Mouse (Mus musculus): ENCODE measurements around the gene Ryr2. TPM values are rescaled to one million over a fixed set of nuclear protein-coding genes. Genes with fewer than 3 reads are reported as not detected.

The Ryr2 gene
- polyA plus RNA-seq, 1 experiment from 2014 or later, result 0.25 TPM

DNA sequence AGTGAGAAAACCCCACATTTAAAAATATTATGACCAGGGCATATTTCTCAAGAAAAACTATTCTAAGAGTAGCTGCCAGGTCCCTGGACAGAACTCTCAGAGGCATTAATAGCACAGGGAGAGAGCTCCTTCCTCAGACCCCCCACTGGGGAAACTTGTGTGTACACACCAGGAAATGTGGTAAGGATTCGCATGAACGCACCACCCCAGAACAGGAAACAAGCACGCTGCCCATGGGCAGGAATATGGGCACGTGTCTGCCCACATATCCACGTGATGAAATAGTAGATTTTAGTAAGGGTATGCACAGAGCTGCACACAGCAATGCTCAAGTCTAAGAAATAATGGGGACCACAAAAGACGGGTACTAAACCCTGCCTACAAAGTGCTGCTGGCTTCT lies 72.8 kb downstream of the Ryr2 start:
- Histone ChIP-seq H3K4me2 (no peak overlapping the region), H3K9ac (ENCODE audit: low read length) (no peak overlapping the region), H3K36me3 (ENCODE audit: control insufficient read depth, insufficient read depth, low read length) (no peaks in the 10 kb centered on the region), H3K27me3 (ENCODE audit: control insufficient read depth, insufficient read depth, low read length) (no peaks in the 10 kb centered on the region), H3K4me1 (ENCODE audit: control insufficient read depth, insufficient read depth, low read length) (no peaks in the 10 kb centered on the region), H3K4me3 (ENCODE audit: low read depth, low read length) (no peak overlapping the region), H3K27ac (ENCODE audit: low read depth, low read length) (no peak overlapping the region), H3K9me3 (ENCODE audit: control insufficient read depth, low read length) (no peaks in the 10 kb centered on the region)
- WGBS, result 70% methylated on average over 6 of the region's 6 CpGs
- DNase-seq (ENCODE audit: low spot score, missing footprints) (no peak), ATAC-seq (ENCODE audit: low FRiP score) (no peak)

DNA sequence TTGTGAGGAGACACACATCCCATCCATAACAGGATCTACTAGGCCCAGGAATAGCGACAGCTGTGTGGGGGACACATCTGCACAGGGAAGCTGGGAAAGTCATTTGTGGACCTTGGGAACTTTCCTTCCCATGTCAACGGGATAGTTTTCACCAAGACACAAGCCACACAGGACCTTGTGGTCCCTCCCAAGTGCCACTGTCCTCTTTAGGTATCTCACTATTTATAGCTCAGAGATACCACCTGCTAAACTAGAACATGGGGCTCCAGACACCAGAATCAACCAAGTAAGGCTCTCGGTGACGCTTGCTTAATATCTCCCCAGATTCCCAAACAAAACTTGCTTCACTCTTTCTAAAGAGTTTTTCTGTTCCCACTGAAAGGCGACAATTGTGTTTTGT lies 73.5 kb downstream of the Ryr2 start:
- H3K9me3 ChIP-seq (ENCODE audit: control insufficient read depth, low read length), result no peaks in the 10 kb centered on the region
- 87% methylated on average over 5 of the region's 5 CpGs for WGBS
- H3K4me1 ChIP-seq (ENCODE audit: control insufficient read depth, insufficient read depth, low read length), result no peaks in the 10 kb centered on the region
- H3K4me2 ChIP-seq, result no peak overlapping the region
- H3K27ac ChIP-seq (ENCODE audit: low read depth, low read length), result no peak overlapping the region
- ATAC-seq (ENCODE audit: low FRiP score) (no peak), DNase-seq (ENCODE audit: low spot score, missing footprints) (no peak)
- no peaks in the 10 kb centered on the region for H3K36me3 ChIP-seq (ENCODE audit: control insufficient read depth, insufficient read depth, low read length)
- H3K9ac ChIP-seq (ENCODE audit: low read length), result no peak overlapping the region
- no peaks in the 10 kb centered on the region for H3K27me3 ChIP-seq (ENCODE audit: control insufficient read depth, insufficient read depth, low read length)
- no peak overlapping the region for H3K4me3 ChIP-seq (ENCODE audit: low read depth, low read length)

DNA sequence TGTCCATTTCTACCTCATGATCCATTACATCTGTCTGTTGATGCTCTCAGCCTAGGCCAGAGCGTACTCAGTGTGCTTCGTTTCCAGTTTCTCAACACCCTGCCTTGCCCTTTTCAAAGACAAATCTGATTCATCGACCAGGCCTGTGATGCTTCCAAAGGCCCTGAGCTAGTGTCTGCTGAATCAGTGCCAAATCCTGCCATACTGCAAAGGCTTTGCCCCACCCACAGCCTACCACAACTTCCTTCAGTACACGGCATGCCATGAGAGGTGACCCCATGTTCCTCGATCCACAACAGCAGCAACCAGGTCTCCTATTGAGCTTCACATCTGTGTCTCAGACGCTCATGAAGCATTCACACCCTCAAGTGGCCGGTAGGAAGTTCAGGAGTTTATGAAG lies 76.9 kb downstream of the Ryr2 start:
- DNase-seq (ENCODE audit: low spot score, missing footprints) (no peak), ATAC-seq (ENCODE audit: low FRiP score) (no peak)
- no peaks in the 10 kb centered on the region for H3K4me1 ChIP-seq (ENCODE audit: control insufficient read depth, insufficient read depth, low read length)
- no peaks in the 10 kb centered on the region for H3K27me3 ChIP-seq (ENCODE audit: control insufficient read depth, insufficient read depth, low read length)
- H3K27ac ChIP-seq (ENCODE audit: low read depth, low read length), result no peak overlapping the region
- H3K36me3 ChIP-seq (ENCODE audit: control insufficient read depth, insufficient read depth, low read length), result no peaks in the 10 kb centered on the region
- WGBS, result 91% methylated on average over 7 of the region's 7 CpGs
- no peaks in the 10 kb centered on the region for H3K9me3 ChIP-seq (ENCODE audit: control insufficient read depth, low read length)
- H3K4me2 ChIP-seq, result no peak overlapping the region
- H3K9ac ChIP-seq (ENCODE audit: low read length), result no peak overlapping the region
- no peak overlapping the region for H3K4me3 ChIP-seq (ENCODE audit: low read depth, low read length)

DNA sequence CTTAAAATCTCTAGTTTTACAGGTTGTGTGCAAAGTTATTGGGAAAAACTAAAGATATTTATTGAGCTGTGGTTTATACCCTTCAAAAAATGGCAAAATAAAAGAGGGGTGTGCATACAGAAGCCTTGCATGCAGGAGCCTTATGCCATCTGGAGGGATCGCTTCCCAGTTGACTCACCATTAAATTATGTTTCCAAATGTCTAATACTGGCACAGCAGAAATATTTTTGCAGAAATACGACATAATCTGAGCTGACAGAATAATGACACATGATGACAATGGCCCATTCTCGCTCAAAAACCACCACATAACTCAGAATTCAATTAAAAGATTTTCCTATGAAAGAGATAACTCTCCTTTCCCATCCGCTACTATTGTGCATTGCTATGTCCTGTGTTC lies 77.4 kb downstream of the Ryr2 start:
- ATAC-seq (ENCODE audit: low FRiP score), result no peak
- Histone ChIP-seq H3K36me3 (ENCODE audit: control insufficient read depth, insufficient read depth, low read length) (no peaks in the 10 kb centered on the region), H3K27me3 (ENCODE audit: control insufficient read depth, insufficient read depth, low read length) (no peaks in the 10 kb centered on the region), H3K4me2 (no peak overlapping the region), H3K9me3 (ENCODE audit: control insufficient read depth, low read length) (no peaks in the 10 kb centered on the region), H3K4me1 (ENCODE audit: control insufficient read depth, insufficient read depth, low read length) (no peaks in the 10 kb centered on the region), H3K9ac (ENCODE audit: low read length) (no peak overlapping the region), H3K27ac (ENCODE audit: low read depth, low read length) (no peak overlapping the region), H3K4me3 (ENCODE audit: low read depth, low read length) (no peak overlapping the region)
- no peak for DNase-seq (ENCODE audit: low spot score, missing footprints)
- 92% methylated on average over 4 of the region's 4 CpGs for WGBS

DNA sequence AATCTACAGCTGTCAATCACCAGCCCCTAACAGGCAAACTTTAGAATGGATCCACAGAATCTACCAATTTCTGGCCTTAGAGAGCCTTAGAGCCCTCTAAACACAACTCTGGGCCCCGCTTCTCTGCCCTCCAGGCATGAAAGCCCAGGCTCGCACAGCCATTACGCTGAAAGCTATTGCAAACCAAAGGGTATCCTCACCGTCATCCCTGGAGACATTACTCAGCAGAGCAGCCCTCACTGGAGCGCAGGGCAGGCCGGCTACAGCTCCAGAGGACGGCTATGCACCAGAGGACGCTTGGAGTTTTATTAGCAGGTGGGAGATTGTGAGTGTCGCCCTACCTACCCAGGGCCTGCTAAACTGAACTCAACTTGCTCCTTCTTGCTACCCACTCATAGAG lies 88.7 kb downstream of the Ryr2 start:
- Histone ChIP-seq H3K27ac (ENCODE audit: low read depth, low read length) (no peak overlapping the region), H3K4me3 (ENCODE audit: low read depth, low read length) (no peak overlapping the region), H3K9ac (ENCODE audit: low read length) (no peak overlapping the region), H3K9me3 (ENCODE audit: control insufficient read depth, low read length) (no peaks in the 10 kb centered on the region), H3K4me1 (ENCODE audit: control insufficient read depth, insufficient read depth, low read length) (no peaks in the 10 kb centered on the region), H3K36me3 (ENCODE audit: control insufficient read depth, insufficient read depth, low read length) (no peaks in the 10 kb centered on the region), H3K27me3 (ENCODE audit: control insufficient read depth, insufficient read depth, low read length) (no peaks in the 10 kb centered on the region), H3K4me2 (no peak overlapping the region)
- DNase-seq (ENCODE audit: low spot score, missing footprints) (no peak), ATAC-seq (ENCODE audit: low FRiP score) (no peak)
- WGBS, result 77% methylated on average over 9 of the region's 9 CpGs

DNA sequence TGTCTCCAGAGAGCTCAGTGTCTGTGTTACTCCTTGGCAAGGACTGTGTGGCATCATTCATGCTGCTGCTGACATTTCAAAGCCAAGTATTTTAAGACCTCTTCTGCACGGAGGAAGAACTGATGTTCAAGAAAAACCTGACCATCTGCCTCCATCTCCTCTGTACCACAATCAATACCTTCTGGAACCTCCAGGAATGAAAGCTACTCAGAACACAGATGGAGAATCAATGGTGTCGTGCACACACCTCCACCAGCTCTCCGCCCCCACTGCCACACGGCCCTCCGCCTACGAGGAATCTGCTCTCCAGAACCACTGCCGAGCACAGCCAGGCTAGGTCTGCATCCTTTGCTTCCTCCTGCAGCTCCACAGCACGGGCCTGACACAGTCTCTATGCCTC lies 92.8 kb downstream of the Ryr2 start:
- Histone ChIP-seq H3K4me2 (no peak overlapping the region), H3K27ac (ENCODE audit: low read depth, low read length) (no peak overlapping the region), H3K9ac (ENCODE audit: low read length) (no peak overlapping the region), H3K4me1 (ENCODE audit: control insufficient read depth, insufficient read depth, low read length) (no peaks in the 10 kb centered on the region), H3K36me3 (ENCODE audit: control insufficient read depth, insufficient read depth, low read length) (no peaks in the 10 kb centered on the region), H3K9me3 (ENCODE audit: control insufficient read depth, low read length) (no peaks in the 10 kb centered on the region), H3K27me3 (ENCODE audit: control insufficient read depth, insufficient read depth, low read length) (no peaks in the 10 kb centered on the region), H3K4me3 (ENCODE audit: low read depth, low read length) (no peak overlapping the region)
- WGBS, result 89% methylated on average over 8 of the region's 8 CpGs
- no peak for ATAC-seq (ENCODE audit: low FRiP score)
- DNase-seq (ENCODE audit: low spot score, missing footprints), result no peak

DNA sequence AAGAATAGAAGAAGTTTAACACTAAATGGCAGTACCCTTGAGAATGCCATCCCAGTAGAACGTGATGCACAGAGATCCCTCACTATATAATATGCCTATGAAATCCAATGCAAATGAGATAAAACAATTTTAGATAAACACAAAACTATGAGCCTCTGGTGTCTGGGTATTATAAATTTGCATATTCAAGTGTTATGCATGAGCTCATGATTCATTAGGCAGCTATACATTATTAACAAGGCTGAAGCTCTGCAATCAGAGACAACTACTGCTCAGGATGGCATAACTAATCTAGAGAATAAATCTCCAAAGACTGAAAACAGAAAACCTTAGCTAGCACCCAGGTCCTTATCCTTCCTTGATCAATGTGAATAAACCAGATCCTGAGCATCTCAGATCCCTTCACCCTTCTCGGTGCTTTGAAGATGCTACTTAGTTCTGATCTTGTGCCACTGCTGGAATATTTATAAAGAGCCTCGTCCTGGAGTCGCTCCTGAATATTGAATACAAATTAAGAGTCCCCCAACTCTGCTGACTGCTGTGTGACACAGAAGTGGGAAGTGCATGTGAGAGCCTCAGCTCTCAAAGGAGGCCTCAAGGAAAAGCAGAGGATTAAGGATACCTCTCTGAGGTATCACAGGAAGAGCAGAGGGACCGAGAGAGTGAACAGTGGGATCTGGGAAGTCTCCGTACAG lies 97.6 kb downstream of the Ryr2 start:
- no peak overlapping the region for H3K27ac ChIP-seq (ENCODE audit: low read depth, low read length)
- ATAC-seq (ENCODE audit: low FRiP score), result no peak
- H3K4me1 ChIP-seq (ENCODE audit: control insufficient read depth, insufficient read depth, low read length), result no peaks in the 10 kb centered on the region
- H3K9ac ChIP-seq (ENCODE audit: low read length), result no peak overlapping the region
- H3K4me3 ChIP-seq (ENCODE audit: low read depth, low read length), result no peak overlapping the region
- no peaks in the 10 kb centered on the region for H3K27me3 ChIP-seq (ENCODE audit: control insufficient read depth, insufficient read depth, low read length)
- DNase-seq (ENCODE audit: low spot score, missing footprints), result no peak
- no peaks in the 10 kb centered on the region for H3K9me3 ChIP-seq (ENCODE audit: control insufficient read depth, low read length)
- 77% methylated on average over 6 of the region's 6 CpGs for WGBS
- H3K4me2 ChIP-seq, result no peak overlapping the region
- H3K36me3 ChIP-seq (ENCODE audit: control insufficient read depth, insufficient read depth, low read length), result no peaks in the 10 kb centered on the region

DNA sequence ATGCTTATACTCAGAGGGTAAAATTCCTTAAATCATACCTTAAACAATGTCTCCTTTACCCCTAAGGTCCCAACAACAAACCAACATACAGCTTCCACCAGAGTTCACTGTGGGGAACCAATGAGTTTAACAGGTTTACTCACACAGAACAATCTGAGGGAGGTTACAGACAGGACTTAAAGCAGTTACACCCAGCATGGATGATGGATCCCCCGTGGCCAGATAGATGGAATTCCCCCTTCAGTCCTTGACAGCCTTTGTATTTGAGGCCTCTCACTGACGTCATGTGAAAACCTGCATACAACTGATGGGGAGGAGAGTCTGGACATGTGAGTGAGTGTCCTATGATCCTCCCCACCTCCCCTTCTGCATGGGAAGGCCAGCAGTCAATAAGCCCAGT lies 99.2 kb downstream of the Ryr2 start:
- no peaks in the 10 kb centered on the region for H3K9me3 ChIP-seq (ENCODE audit: control insufficient read depth, low read length)
- ATAC-seq (ENCODE audit: low FRiP score), result no peak
- WGBS, result 58% methylated on average over 2 of the region's 2 CpGs
- no peak overlapping the region for H3K4me3 ChIP-seq (ENCODE audit: low read depth, low read length)
- no peaks in the 10 kb centered on the region for H3K36me3 ChIP-seq (ENCODE audit: control insufficient read depth, insufficient read depth, low read length)
- H3K4me2 ChIP-seq, result no peak overlapping the region
- H3K9ac ChIP-seq (ENCODE audit: low read length), result no peak overlapping the region
- no peaks in the 10 kb centered on the region for H3K27me3 ChIP-seq (ENCODE audit: control insufficient read depth, insufficient read depth, low read length)
- H3K27ac ChIP-seq (ENCODE audit: low read depth, low read length), result no peak overlapping the region
- H3K4me1 ChIP-seq (ENCODE audit: control insufficient read depth, insufficient read depth, low read length), result no peaks in the 10 kb centered on the region
- DNase-seq (ENCODE audit: low spot score, missing footprints), result no peak

DNA sequence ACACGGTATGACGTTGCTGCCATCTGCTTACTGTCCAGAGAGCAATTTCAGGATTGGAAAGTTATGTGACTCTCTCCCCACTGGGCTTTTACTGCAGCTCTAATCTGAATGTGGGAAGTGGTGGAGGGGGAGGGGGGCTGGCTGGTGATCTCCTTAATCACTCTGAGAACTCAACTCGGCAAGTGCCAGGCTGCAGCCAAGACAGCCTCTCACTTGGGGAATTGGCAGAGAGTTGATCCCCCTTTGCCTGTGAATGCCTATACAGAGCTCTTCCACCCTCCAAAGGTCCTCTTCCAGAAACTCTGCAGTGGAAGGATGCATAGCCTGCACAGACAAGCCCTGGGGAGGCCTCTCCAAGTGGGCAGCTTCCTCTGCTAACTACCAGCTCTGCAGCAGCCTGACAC lies 104.9 kb downstream of the Ryr2 start:
- Histone ChIP-seq H3K9me3 (ENCODE audit: control insufficient read depth, low read length) (no peaks in the 10 kb centered on the region), H3K4me2 (no peak overlapping the region), H3K27me3 (ENCODE audit: control insufficient read depth, insufficient read depth, low read length) (no peaks in the 10 kb centered on the region), H3K27ac (ENCODE audit: low read depth, low read length) (no peak overlapping the region), H3K4me3 (ENCODE audit: low read depth, low read length) (no peak overlapping the region), H3K36me3 (ENCODE audit: control insufficient read depth, insufficient read depth, low read length) (no peaks in the 10 kb centered on the region), H3K4me1 (ENCODE audit: control insufficient read depth, insufficient read depth, low read length) (no peaks in the 10 kb centered on the region), H3K9ac (ENCODE audit: low read length) (no peak overlapping the region)
- WGBS, result 62% methylated on average over 3 of the region's 3 CpGs
- DNase-seq (ENCODE audit: low spot score, missing footprints) (no peak), ATAC-seq (ENCODE audit: low FRiP score) (no peak)
